Mouse (Mus musculus): ENCODE data around the gene B3gat3. TPM values are rescaled to one million over a fixed set of nuclear protein-coding genes. Genes with fewer than 3 reads are reported as not detected.

B3gat3 gene
- polyA plus RNA-seq, 1 experiment from 2014 or later = 75.0 TPM

GRCm38 (mm10) chr19:8930771-8931170 is 10.6 kb downstream of the B3gat3 start:
- H3K9ac ChIP-seq (replicated peaks; ENCODE audit: low read length) = no peak overlapping the region
- no peaks in the 10 kb centered on the region for H3K27me3 ChIP-seq (ENCODE audit: control insufficient read depth, insufficient read depth, low read length)
- H3K36me3 ChIP-seq (ENCODE audit: control insufficient read depth, insufficient read depth, low read length) = peaks cover 26% of the 10 kb centered on the region
- H3K4me2 ChIP-seq (ENCODE audit: low read length) = no peak overlapping the region
- H3K9me3 ChIP-seq (ENCODE audit: control insufficient read depth, low read length) = no peaks in the 10 kb centered on the region
- H3K27ac ChIP-seq (replicated peaks; ENCODE audit: low read depth, low read length) = no peak overlapping the region
- no peak for ATAC-seq (ENCODE audit: low FRiP score, low TSS enrichment)
- DNase-seq = no peak
- no peak overlapping the region for H3K4me3 ChIP-seq (replicated peaks; ENCODE audit: low read depth, low read length)
- 92% methylated on average over 7 of the region's 7 CpGs for WGBS
- peaks cover 11% of the 10 kb centered on the region for H3K4me1 ChIP-seq (ENCODE audit: control insufficient read depth, insufficient read depth, low read length)

- H3K9me3 ChIP-seq (ENCODE audit: control insufficient read depth, low read length) = no peaks in the 10 kb centered on the region
- 87% methylated on average over 2 of the region's 2 CpGs for WGBS
- DNase-seq (no peak), ATAC-seq (ENCODE audit: low FRiP score, low TSS enrichment) (no peak)
- H3K4me1 ChIP-seq (ENCODE audit: control insufficient read depth, insufficient read depth, low read length) = 0 out of 2 replicates have a peak, but pooled peaks cover 5% of the 10 kb centered on the region
- no peaks in the 10 kb centered on the region for H3K27me3 ChIP-seq (ENCODE audit: control insufficient read depth, insufficient read depth, low read length)
- H3K36me3 ChIP-seq (ENCODE audit: control insufficient read depth, insufficient read depth, low read length) = peaks cover 8% of the 10 kb centered on the region; the same call in 1 of the 2 replicates
- H3K4me2 ChIP-seq (ENCODE audit: low read length) = no peak overlapping the region
- no peak overlapping the region for H3K27ac ChIP-seq (replicated peaks; ENCODE audit: low read depth, low read length)
- H3K4me3 ChIP-seq (replicated peaks; ENCODE audit: low read depth, low read length) = no peak overlapping the region
- H3K9ac ChIP-seq (replicated peaks; ENCODE audit: low read length) = no peak overlapping the region
Observed at GRCm38 (mm10) chr19:8936736-8937135, 16.6 kb downstream of the B3gat3 start.

GRCm38 (mm10) chr19:8940526-8941133 is 20.5 kb downstream of the B3gat3 start:
- H3K9ac ChIP-seq (replicated peaks; ENCODE audit: low read length) = peak overlapping the region; percentile 98
- H3K4me1 ChIP-seq (ENCODE audit: control insufficient read depth, insufficient read depth, low read length) = peaks cover 22% of the 10 kb centered on the region
- H3K4me3 ChIP-seq (replicated peaks; ENCODE audit: low read depth, low read length) = peak overlapping the region; percentile 95; the same call in 1 of the 2 replicates
- WGBS = 81% methylated on average over 15 of the region's 15 CpGs
- H3K27me3 ChIP-seq (ENCODE audit: control insufficient read depth, insufficient read depth, low read length) = no peaks in the 10 kb centered on the region
- H3K36me3 ChIP-seq (ENCODE audit: control insufficient read depth, insufficient read depth, low read length) = peaks cover 18% of the 10 kb centered on the region
- ATAC-seq (ENCODE audit: low FRiP score, low TSS enrichment) (no peak), DNase-seq (no peak)
- peak overlapping the region; percentile 64 for H3K4me2 ChIP-seq (ENCODE audit: low read length)
- H3K9me3 ChIP-seq (ENCODE audit: control insufficient read depth, low read length) = no peaks in the 10 kb centered on the region
- H3K27ac ChIP-seq (replicated peaks; ENCODE audit: low read depth, low read length) = peak overlapping the region; percentile 78

GRCm38 (mm10) chr19:8941136-8941514 is 21.0 kb downstream of the B3gat3 start:
- H3K27me3 ChIP-seq (ENCODE audit: control insufficient read depth, insufficient read depth, low read length) = no peaks in the 10 kb centered on the region
- peak overlapping the region; percentile 64 for H3K4me2 ChIP-seq (ENCODE audit: low read length)
- H3K27ac ChIP-seq (replicated peaks; ENCODE audit: low read depth, low read length) = peak overlapping the region; percentile 78
- peak overlapping the region; percentile 95 for H3K4me3 ChIP-seq (replicated peaks; ENCODE audit: low read depth, low read length)
- peak; percentile 14; the same call in 1 of the 2 replicates for ATAC-seq (ENCODE audit: low FRiP score, low TSS enrichment)
- H3K36me3 ChIP-seq (ENCODE audit: control insufficient read depth, insufficient read depth, low read length) = peaks cover 23% of the 10 kb centered on the region
- peaks cover 22% of the 10 kb centered on the region for H3K4me1 ChIP-seq (ENCODE audit: control insufficient read depth, insufficient read depth, low read length)
- H3K9ac ChIP-seq (replicated peaks; ENCODE audit: low read length) = peak overlapping the region; percentile 98
- DNase-seq = no peak
- no peaks in the 10 kb centered on the region for H3K9me3 ChIP-seq (ENCODE audit: control insufficient read depth, low read length)
- WGBS = 38% methylated on average over 10 of the region's 10 CpGs

- Histone ChIP-seq H3K36me3 (ENCODE audit: control insufficient read depth, insufficient read depth, low read length) (peaks cover 28% of the 10 kb centered on the region), H3K4me3 (replicated peaks; ENCODE audit: low read depth, low read length) (peak within 1 kb of the TSS; percentile 95), H3K4me2 (ENCODE audit: low read length) (peak within 1 kb of the TSS; percentile 64), H3K9me3 (ENCODE audit: control insufficient read depth, low read length) (no peaks in the 10 kb centered on the region), H3K27me3 (ENCODE audit: control insufficient read depth, insufficient read depth, low read length) (no peaks in the 10 kb centered on the region), H3K9ac (replicated peaks; ENCODE audit: low read length) (peak within 1 kb of the TSS; percentile 98), H3K4me1 (ENCODE audit: control insufficient read depth, insufficient read depth, low read length) (peaks cover 22% of the 10 kb centered on the region), H3K27ac (replicated peaks; ENCODE audit: low read depth, low read length) (peak within 1 kb of the TSS; percentile 96)
- DNase-seq (peak; percentile 99), ATAC-seq (ENCODE audit: low FRiP score, low TSS enrichment) (peak; percentile 95)
- WGBS = under 1% methylated on average over 64 of the region's 64 CpGs
Observed at GRCm38 (mm10) chr19:8941515-8942217, 21.5 kb downstream of the B3gat3 start, which contains the start of gene Mta2. Mta2 (plus strand) TSS chr19:8941875.

GRCm38 (mm10) chr19:8942276-8942964 is 22.2 kb downstream of the B3gat3 start:
- Histone ChIP-seq H3K9me3 (ENCODE audit: control insufficient read depth, low read length) (no peaks in the 10 kb centered on the region), H3K36me3 (ENCODE audit: control insufficient read depth, insufficient read depth, low read length) (peaks cover 34% of the 10 kb centered on the region), H3K4me2 (ENCODE audit: low read length) (peak overlapping the region; percentile 64), H3K27ac (replicated peaks; ENCODE audit: low read depth, low read length) (peak overlapping the region; percentile 96), H3K4me3 (replicated peaks; ENCODE audit: low read depth, low read length) (peak overlapping the region; percentile 95), H3K9ac (replicated peaks; ENCODE audit: low read length) (peak overlapping the region; percentile 98), H3K27me3 (ENCODE audit: control insufficient read depth, insufficient read depth, low read length) (no peaks in the 10 kb centered on the region), H3K4me1 (ENCODE audit: control insufficient read depth, insufficient read depth, low read length) (peaks cover 22% of the 10 kb centered on the region)
- DNase-seq (peak; percentile 69), ATAC-seq (ENCODE audit: low FRiP score, low TSS enrichment) (peak; percentile 57; the same call in 1 of the 2 replicates)
- under 1% methylated on average over 46 of the region's 46 CpGs for WGBS

- DNase-seq = no peak
- Histone ChIP-seq H3K27me3 (ENCODE audit: control insufficient read depth, insufficient read depth, low read length) (no peaks in the 10 kb centered on the region), H3K27ac (replicated peaks; ENCODE audit: low read depth, low read length) (no peak overlapping the region), H3K4me2 (ENCODE audit: low read length) (peak overlapping the region; percentile 64), H3K4me1 (ENCODE audit: control insufficient read depth, insufficient read depth, low read length) (peaks cover 22% of the 10 kb centered on the region), H3K9me3 (ENCODE audit: control insufficient read depth, low read length) (no peaks in the 10 kb centered on the region), H3K36me3 (ENCODE audit: control insufficient read depth, insufficient read depth, low read length) (peaks cover 41% of the 10 kb centered on the region), H3K4me3 (replicated peaks; ENCODE audit: low read depth, low read length) (peak overlapping the region; percentile 95), H3K9ac (replicated peaks; ENCODE audit: low read length) (peak overlapping the region; percentile 98; the same call in 1 of the 2 replicates)
- no peak for ATAC-seq (ENCODE audit: low FRiP score, low TSS enrichment)
- 70% methylated on average over 2 of the region's 2 CpGs for WGBS
Observed at GRCm38 (mm10) chr19:8943047-8943446, 22.9 kb downstream of the B3gat3 start.

- no peak overlapping the region for H3K27ac ChIP-seq (replicated peaks; ENCODE audit: low read depth, low read length)
- 74% methylated on average over 5 of the region's 5 CpGs for WGBS
- no peak overlapping the region for H3K9ac ChIP-seq (replicated peaks; ENCODE audit: low read length)
Observed at GRCm38 (mm10) chr19:8944062-8944461, 23.9 kb downstream of the B3gat3 start.

More at GRCm38 (mm10) chr19:8944062-8944461, 23.9 kb downstream of the B3gat3 start:
- Histone ChIP-seq H3K4me1 (ENCODE audit: control insufficient read depth, insufficient read depth, low read length) (peaks cover 22% of the 10 kb centered on the region), H3K4me2 (ENCODE audit: low read length) (peak overlapping the region; percentile 64), H3K4me3 (replicated peaks; ENCODE audit: low read depth, low read length) (peak overlapping the region; percentile 12), H3K27me3 (ENCODE audit: control insufficient read depth, insufficient read depth, low read length) (no peaks in the 10 kb centered on the region), H3K36me3 (ENCODE audit: control insufficient read depth, insufficient read depth, low read length) (peaks cover 51% of the 10 kb centered on the region), H3K9me3 (ENCODE audit: control insufficient read depth, low read length) (no peaks in the 10 kb centered on the region)
- DNase-seq = no peak
- no peak for ATAC-seq (ENCODE audit: low FRiP score, low TSS enrichment)

Measured in midbrain, embryonic 14.5 days (tissue).